Mouse (Mus musculus): ENCODE data around the gene Hoxd4. TPM values are rescaled to one million over a fixed set of nuclear protein-coding genes. Genes with fewer than 3 reads are reported as not detected.

Gene Hoxd4
- polyA plus RNA-seq, 1 experiment: not detected

DNA sequence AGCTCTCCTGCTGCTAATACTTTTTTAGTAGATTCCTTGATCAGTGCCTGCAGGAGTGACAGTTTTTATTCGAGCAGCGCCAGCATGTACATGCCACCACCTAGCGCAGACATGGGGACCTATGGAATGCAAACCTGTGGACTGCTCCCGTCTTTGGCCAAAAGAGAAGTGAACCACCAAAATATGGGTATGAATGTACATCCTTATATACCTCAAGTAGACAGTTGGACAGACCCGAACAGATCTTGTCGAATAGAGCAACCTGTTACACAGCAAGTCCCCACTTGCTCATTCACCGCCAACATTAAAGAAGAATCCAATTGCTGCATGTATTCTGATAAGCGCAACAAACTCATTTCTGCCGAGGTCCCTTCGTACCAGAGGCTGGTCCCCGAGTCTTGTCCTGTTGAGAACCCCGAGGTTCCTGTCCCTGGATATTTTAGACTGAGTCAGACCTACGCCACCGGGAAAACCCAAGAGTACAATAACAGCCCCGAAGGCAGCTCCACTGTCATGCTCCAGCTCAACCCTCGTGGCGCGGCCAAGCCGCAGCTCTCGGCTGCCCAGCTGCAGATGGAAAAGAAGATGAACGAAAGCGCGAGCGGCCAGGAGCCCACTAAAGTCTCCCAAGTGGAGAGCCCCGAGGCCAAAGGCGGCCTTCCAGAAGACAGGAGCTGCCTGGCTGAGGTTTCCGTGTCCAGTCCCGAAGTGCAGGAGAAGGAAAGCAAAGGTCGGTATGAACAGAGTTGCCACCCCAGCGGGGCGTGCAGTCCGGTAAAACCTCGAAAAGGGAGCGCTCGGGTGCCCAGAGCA is 19.5 kb upstream of the Hoxd4 start:
- no peak for DNase-seq (ENCODE audit: extremely low spot score in 1 of 2, low spot score in 1 of 2)

GRCm38 (mm10) chr2:74692808-74693431 is 18.8 kb upstream of the Hoxd4 start:
- DNase-seq (ENCODE audit: extremely low spot score in 1 of 2, low spot score in 1 of 2): no peak

DNA sequence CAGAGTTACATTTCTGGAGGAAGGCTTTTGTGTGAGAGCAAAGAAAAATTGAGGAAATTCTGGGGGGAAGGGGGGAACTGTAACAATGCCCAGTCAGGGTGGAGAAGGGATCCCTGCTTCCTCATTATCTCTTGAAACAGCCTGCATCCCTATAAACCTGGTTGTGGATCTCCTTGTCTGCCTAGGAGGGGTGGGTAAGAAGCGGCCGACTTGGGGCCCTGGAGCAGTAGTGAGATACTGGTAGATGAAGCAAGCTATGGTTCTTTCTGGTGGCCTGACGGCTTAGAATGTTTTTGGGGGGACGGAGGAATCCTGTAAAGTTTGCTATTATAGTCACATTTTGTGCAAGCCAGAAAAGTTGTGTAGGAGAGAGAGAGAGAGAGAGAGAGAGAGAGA is 18.3 kb upstream of the Hoxd4 start:
- DNase-seq (ENCODE audit: extremely low spot score in 1 of 2, low spot score in 1 of 2): no peak

- no peak for DNase-seq (ENCODE audit: extremely low spot score in 1 of 2, low spot score in 1 of 2)
Observed at GRCm38 (mm10) chr2:74694066-74694465, 17.7 kb upstream of the Hoxd4 start.

DNA sequence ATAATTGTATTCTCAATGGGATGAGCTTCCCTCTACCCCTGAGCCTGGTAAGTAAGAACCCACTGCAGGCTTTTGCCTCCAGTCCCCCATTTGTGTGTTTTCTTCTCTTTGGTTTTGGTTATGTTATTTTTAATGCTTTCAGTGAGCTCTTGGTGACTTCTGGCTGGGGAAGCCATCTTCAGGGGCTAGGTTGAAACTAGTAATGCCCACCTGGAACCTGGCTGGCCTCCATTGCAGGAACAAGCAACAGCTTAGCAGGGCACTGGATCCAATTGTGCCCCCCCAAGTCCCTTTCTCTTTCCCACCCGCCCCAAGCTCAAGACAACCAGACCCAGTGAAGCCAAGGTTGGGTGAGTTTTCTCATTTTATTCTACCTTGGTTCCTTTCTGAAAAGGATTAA is 16.3 kb upstream of the Hoxd4 start:
- DNase-seq (ENCODE audit: extremely low spot score in 1 of 2, low spot score in 1 of 2): no peak

DNA sequence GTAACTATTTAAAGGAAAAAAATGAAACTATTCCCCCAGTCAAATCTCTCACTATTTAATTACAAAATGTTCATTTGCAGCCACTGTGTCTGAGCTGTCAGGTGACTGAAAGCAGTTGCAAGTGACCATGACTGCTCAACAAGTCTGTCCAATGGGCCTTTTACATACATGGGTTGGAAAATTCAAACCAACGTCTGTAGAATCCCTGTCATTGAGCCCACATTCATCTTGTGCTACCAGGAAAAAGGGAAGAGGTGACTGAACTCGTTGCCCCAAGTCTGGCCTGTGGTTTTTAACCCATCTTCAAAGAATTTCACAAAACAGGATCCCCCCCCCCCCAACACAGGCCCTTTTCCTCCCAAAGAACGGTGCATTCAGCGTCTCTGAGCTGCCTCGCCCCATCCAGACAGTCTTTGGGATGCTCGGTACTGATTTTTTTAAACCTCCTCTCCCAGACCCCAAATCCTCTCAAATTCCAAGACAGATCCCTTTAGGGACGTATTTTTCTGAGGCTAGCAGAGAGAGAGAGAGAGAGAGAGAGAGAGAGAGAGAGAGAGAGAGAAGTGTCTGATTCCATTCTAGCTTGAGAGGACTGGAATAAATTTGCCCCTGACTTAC is 15.8 kb upstream of the Hoxd4 start:
- no peak for DNase-seq (ENCODE audit: extremely low spot score in 1 of 2, low spot score in 1 of 2)

DNA sequence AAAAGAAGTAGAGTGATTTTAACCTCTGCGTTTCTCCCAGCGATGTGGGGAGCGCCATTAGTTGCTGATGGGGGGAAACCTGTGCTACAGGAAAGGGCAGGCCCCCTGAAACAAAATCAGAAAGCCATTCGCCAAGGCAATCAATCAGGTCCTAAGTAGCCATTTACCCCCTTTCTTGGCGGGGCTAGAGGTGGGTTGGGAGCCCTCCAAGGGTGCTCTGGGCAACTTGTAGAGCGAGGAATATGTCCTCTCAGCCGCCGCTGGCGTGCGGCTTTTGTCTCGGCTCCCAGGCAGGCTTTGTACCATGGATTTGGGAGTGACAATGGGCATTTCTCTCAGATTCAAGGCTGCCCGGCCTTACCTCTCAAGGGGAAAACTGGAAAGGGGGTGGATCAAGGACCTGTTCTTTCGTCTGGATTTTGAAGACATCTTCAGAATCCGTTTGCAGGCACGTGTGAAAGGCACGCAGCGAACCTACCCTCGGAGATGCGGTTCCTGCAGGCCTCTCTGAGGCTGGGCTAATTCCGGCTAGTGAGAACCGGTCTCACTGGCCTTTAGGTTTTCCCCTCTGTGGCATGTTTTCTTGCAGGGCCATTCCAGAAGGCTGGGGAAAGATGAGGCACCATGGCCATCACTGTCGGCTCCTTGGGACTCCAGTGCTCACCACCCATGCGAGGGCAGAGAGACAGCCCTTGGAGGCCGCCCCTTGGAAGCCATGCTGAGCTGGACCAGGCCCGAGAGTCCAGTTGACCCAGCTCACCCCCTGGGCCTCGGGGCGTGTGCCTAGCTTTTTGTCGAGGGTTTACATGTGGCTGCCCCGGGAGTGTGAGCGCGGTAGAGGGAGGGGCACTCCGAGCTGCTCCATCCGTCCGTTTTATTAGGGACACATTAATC is 15.0 kb upstream of the Hoxd4 start:
- DNase-seq (ENCODE audit: extremely low spot score in 1 of 2, low spot score in 1 of 2): no peak

- DNase-seq (ENCODE audit: extremely low spot score in 1 of 2, low spot score in 1 of 2): no peak
Observed at GRCm38 (mm10) chr2:74697567-74698121, 14.1 kb upstream of the Hoxd4 start, which contains the start of gene Hoxd9. Gene Hoxd9, plus strand, starts transcription at chr2:74697727.

GRCm38 (mm10) chr2:74698201-74699052 is 13.3 kb upstream of the Hoxd4 start:
- DNase-seq (ENCODE audit: extremely low spot score in 1 of 2, low spot score in 1 of 2): no peak

DNA sequence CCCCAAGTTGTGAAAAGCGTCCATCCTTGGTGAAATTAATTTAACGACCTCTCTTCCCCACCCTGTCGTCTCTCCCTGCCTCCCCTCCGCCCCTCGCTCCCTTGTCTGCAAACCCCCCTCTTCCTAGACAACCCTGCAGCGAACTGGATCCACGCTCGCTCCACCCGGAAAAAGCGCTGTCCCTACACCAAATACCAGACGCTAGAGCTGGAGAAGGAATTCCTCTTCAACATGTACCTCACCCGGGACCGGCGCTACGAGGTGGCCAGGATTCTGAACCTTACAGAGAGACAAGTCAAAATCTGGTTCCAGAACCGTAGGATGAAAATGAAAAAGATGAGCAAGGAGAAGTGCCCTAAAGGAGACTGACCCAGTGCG is 12.7 kb upstream of the Hoxd4 start:
- DNase-seq (ENCODE audit: extremely low spot score in 1 of 2, low spot score in 1 of 2): no peak

DNA sequence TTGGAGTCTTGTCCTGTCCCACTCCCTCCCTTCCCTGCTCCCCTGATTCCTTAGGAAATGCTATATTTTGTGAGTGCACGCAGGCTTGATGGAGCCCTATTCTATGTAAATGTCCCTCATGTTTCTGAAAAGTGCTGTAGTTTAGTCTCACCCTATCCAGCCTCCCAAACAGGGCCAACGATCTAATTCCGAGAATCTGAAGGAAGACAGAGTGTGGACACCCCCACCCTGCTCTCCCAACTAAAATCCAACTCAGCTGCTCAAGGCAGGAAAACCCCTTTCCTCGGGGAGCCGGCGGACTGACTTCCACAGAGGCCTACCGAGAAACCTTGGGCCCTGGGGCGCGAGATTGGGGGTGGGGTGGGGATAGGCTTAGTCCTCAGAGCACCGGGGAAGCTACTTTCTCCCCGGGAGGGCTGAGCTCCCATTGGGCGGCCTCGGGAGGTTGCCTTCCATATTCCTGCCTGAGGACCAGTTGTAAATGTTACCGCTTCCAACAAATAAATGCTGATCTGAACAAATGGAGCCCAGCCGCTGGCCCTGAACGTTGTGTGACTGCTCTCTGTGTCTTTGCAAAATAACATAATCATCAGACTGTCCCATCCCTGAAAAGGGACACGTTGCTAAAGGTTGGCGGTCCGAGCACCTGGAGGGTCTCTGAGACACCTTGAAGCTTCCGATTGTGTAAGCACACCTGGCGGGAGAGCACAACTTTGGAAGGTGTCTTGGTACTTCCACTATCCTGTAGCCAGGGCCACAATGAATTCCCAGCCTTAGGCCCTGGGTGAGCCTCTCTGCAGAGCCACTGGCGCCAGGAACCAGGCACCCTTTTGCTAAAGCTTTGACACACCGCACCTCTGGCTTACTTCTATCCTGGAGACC is 11.8 kb upstream of the Hoxd4 start:
- DNase-seq (ENCODE audit: extremely low spot score in 1 of 2, low spot score in 1 of 2): no peak

GRCm38 (mm10) chr2:74700546-74701112 is 11.1 kb upstream of the Hoxd4 start:
- no peak for DNase-seq (ENCODE audit: extremely low spot score in 1 of 2, low spot score in 1 of 2)

DNA sequence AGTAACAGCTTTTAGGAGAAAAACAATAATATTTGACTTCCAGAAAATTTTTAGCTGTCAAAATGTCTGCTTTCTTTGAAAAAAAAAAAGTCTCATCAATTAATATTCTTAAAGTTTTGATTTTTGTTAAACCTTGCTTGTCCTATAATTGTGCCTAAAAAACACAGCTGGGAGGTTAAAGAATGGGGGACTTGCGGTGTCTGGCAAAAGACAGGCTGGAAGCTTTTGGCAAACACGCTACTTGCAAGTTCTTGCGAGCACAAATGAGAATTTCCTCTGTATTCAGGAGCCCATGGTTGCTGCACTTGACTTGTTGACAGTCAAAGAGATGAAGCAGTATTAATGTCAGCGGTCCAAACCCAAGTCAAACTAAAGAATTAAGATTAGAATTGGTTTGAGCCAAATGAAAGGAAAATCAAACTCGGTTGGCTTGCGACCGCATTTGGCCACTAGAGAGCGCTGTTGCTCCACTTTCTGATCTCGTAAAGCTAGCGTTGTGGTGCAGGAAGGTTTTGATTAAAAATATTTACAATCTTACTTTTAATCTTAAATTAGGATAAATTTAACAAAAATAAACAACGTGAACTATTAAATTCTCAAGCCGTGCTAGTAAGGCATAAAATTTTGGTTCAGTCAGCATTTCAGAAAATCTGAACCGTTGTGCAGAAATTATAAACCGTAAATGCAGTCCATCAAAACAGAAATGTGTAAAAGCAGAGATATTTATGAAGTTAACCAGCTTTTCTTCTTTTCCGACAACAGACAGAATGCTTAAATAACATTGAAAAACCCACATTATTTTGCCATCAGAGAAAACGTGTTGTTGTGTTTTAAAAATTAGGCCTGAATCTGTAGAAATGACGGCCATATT is 9.5 kb upstream of the Hoxd4 start:
- DNase-seq (ENCODE audit: extremely low spot score in 1 of 2, low spot score in 1 of 2): peak; percentile 25 to 92

DNA sequence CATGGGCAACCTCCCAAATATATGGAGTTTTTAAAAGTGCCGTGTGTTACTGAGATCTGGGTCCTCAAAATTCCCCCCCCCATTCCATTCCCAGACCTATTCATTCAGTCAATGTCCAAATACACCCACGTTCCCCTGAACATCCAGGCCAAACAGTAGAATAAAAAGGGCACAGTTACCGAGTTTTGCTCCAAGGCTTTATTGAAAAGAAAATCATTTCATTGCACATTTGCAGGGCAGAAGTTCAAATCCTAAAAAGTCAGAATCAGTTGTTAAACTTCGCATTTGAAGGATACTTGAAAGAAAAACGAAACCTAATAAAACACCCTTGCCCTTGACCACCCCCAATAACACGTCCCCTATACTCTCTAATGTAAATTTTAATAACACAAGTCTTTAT is 8.9 kb upstream of the Hoxd4 start:
- DNase-seq (ENCODE audit: extremely low spot score in 1 of 2, low spot score in 1 of 2): no peak

GRCm38 (mm10) chr2:74703317-74703716 is 8.4 kb upstream of the Hoxd4 start:
- DNase-seq (ENCODE audit: extremely low spot score in 1 of 2, low spot score in 1 of 2): no peak

GRCm38 (mm10) chr2:74703720-74704392 is 7.9 kb upstream of the Hoxd4 start:
- DNase-seq (ENCODE audit: extremely low spot score in 1 of 2, low spot score in 1 of 2): no peak

All from frontal cortex, adult 2 months (tissue).